Mouse (Mus musculus): ENCODE measurements around the gene Myo5c. TPM values are rescaled to one million over a fixed set of nuclear protein-coding genes. Genes with fewer than 3 reads are reported as not detected.

The Myo5c gene
- polyA plus RNA-seq (2015; fragmentation: Nextera tagmentation; extraction: Ambion mirVana) = 0.14 and 0.24 TPM in 2 replicates

DNA sequence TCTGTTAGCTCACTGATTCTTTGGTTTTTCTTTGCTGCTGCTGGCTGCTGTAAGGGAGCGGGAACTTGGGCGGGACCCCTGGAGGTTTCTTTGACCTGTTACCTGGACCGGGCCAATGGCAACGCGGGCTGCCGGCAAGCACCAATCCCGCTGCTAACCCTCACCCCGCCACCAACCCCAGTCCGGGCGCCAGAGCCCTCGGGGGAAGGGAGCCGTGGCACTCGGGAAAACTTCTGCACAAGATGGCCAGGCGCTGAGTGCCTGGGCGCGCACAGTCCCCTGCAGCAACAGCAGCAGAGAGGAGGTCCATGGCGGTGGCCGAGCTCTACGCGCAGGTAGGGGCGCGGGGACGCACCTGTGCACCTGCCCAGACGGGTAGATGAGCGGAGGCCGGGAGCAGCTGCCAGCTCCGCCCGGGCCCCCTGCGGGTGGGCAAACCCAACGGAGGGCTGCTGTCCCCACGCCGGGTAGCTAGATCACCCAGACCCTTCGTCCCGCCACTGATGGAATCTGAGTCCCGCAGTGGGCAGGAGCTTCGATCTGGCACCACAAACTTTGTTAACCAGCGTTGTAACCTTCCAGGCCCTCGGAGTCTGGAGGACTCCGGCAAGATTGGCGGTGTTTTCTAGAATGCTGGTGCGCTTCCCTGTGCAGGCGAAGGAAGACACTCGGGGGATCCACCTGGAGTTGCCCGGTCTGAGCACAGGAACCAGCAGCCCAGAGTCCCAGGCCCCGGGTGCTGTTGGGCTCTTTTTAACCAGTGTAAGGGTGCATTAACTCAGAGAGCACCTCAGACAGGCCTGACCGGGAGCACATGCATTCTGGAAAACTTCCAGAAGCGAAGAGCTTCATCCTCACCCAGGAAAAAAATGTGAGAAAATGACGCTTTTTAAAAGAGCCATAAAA is at the start of gene Myo5c:
Myo5c (plus strand) TSS at position 180 of the 906 bp plus-strand sequence.
- Histone ChIP-seq H3K9ac (peak within 1 kb of the TSS; percentile 58; the same call in 1 of the 2 replicates), H3K4me2 (replicated peaks) (peak within 1 kb of the TSS; percentile 79), H3K9me3 (no peaks in the 10 kb centered on the region), H3K27ac (no peak within 1 kb of the TSS), H3K4me1 (peaks cover 16% of the 10 kb centered on the region), H3K36me3 (no peaks in the 10 kb centered on the region), H3K27me3 (peaks cover 49% of the 10 kb centered on the region), H3K4me3 (peak within 1 kb of the TSS; percentile 45)
- ATAC-seq (ENCODE audit: low FRiP score, low read depth) = no peak; the same call in 1 of the 2 replicates
- 3% methylated on average over 48 of the region's 48 CpGs for WGBS

DNA sequence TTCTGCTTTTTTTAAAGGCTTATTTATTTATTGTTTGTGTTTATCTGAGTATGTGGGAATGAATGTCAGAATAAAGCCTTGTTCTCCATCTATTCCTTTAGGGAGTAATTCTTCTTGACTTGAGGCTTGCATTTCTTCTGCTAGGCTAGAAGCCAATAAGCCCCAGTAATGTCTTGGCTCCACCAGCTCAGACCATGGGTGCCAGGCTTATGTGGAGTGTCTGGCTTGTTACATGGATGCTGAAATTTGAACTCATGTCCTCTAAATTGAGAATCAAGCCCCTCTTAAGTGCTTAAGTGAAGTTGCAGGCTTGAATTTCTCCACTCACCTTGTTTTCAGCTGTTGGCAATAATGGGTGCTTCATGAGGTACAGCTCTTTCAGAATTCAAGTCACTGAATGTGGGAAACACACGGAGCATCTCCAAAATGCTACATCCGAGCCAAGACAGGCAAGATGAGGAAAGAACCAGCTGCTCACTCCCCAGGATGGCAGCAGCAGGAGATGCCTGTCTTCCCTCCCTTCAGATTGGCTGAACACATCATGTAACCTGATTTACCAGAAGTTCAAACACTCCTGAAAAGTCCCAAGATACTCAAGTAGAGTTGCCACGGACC is 44.1 kb upstream of the Myo5c start:
- no peaks in the 10 kb centered on the region for H3K9me3 ChIP-seq
- H3K4me3 ChIP-seq = no peak overlapping the region
- no peaks in the 10 kb centered on the region for H3K4me1 ChIP-seq
- H3K9ac ChIP-seq = no peak overlapping the region
- H3K27ac ChIP-seq = no peak overlapping the region
- no peaks in the 10 kb centered on the region for H3K27me3 ChIP-seq
- no peak overlapping the region for H3K4me2 ChIP-seq (replicated peaks)
- ATAC-seq (ENCODE audit: low FRiP score, low read depth) = no peak
- WGBS = 82% methylated on average over 3 of the region's 3 CpGs
- H3K36me3 ChIP-seq = peaks cover 49% of the 10 kb centered on the region

DNA sequence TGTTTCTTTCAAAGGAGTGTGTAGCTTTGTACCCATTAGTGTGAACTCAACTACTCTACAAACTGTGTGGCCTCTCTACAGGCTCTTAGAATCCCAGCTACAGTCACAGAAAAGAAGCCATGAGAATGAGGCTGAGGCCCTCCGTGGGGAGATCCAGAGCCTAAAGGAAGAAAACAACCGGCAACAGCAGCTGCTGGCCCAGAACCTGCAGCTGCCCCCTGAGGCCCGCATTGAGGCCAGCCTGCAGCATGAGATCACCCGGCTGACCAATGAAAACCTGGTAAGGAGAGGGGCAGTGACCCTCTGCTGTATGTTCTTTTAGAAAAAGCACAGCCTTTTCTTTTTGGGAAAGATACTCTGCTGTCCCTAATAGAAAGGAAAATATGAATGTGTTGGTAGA is 38.0 kb upstream of the Myo5c start:
- Histone ChIP-seq H3K27me3 (no peaks in the 10 kb centered on the region), H3K4me1 (peaks cover 4% of the 10 kb centered on the region; the same call in 1 of the 2 replicates), H3K4me2 (replicated peaks) (no peak overlapping the region), H3K9ac (no peak overlapping the region), H3K4me3 (no peak overlapping the region), H3K36me3 (peaks cover 33% of the 10 kb centered on the region), H3K9me3 (no peaks in the 10 kb centered on the region), H3K27ac (no peak overlapping the region)
- ATAC-seq (ENCODE audit: low FRiP score, low read depth) = 0 out of 2 replicates have a peak, but pooled peaks have one; percentile 44
- 49% methylated on average over 4 of the region's 4 CpGs for WGBS

DNA sequence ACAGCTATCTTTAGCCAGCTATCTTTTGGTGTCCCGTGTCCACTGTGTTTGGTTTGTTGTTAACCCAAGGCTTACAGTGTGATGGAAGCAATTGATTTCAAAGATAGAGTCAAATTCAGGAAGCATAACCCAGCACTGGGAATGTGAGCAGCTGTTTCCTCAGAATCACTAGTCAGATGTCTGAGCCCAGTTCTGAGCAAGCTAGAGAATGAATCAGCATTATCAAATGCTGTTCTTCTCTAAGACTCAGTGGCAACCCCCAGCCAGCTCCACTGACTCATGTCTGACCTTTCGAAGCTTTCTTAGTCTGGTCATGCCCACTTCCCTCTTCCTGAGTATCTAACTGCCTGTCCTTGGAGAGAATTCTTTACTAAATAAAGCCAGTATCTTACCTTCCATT is 35.5 kb upstream of the Myo5c start:
- no peak overlapping the region; the same call in 1 of the 2 replicates for H3K27ac ChIP-seq
- WGBS = 84% methylated on average over 2 of the region's 2 CpGs
- no peak overlapping the region for H3K9ac ChIP-seq
- H3K4me1 ChIP-seq = peaks cover 4% of the 10 kb centered on the region; the same call in 1 of the 2 replicates
- H3K27me3 ChIP-seq = no peaks in the 10 kb centered on the region
- H3K4me3 ChIP-seq = no peak overlapping the region
- H3K4me2 ChIP-seq (replicated peaks) = no peak overlapping the region
- H3K36me3 ChIP-seq = peaks cover 29% of the 10 kb centered on the region
- ATAC-seq (ENCODE audit: low FRiP score, low read depth) = no peak
- no peaks in the 10 kb centered on the region for H3K9me3 ChIP-seq

DNA sequence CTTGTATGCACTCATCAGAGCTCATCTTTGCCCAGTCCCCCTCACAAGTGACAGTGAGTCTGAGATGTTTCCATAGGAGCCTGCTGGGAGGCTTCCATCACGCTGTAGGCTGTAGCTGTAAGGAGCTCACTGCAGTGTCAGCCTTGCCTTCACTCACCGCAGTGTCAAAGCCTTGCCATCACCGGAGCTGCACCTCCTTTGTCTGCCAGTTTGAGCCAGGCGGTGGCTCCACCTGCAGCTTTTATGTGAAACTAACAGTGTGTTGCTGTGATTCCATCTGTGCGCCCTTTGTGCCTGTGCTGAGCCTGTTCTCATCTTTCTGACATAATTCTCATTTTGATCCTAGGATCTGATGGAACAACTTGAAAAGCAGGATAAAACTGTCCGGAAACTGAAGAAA is 34.5 kb upstream of the Myo5c start:
- Histone ChIP-seq H3K4me1 (peaks cover 4% of the 10 kb centered on the region; the same call in 1 of the 2 replicates), H3K9me3 (no peaks in the 10 kb centered on the region), H3K4me3 (no peak overlapping the region), H3K36me3 (peaks cover 37% of the 10 kb centered on the region), H3K9ac (no peak overlapping the region), H3K4me2 (replicated peaks) (no peak overlapping the region), H3K27me3 (no peaks in the 10 kb centered on the region), H3K27ac (no peak overlapping the region)
- no peak for ATAC-seq (ENCODE audit: low FRiP score, low read depth)
- WGBS = 59% methylated on average over 6 of the region's 6 CpGs

DNA sequence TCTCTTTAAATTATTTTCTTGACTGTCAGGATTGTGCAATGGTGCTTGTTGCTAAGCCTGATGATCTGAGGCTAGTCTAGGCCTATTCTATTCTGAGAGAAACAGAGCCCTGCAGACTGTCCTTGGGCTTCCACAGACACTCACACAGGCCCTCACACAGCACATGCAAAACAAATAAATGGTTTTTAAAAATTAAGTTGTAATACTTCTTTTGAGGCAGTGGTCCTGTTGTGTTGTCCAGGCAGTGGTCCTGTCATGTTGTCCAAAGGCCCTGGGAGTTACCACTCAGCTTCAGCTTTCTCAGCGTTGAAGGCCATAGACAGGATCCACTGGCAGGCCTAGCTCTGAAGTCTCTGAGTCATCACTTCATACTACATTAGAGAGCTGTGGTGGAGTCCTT is 30.3 kb upstream of the Myo5c start:
- H3K4me3 ChIP-seq = no peak overlapping the region
- ATAC-seq (ENCODE audit: low FRiP score, low read depth) = no peak
- H3K27me3 ChIP-seq = no peaks in the 10 kb centered on the region
- H3K9ac ChIP-seq = no peak overlapping the region
- H3K4me2 ChIP-seq (replicated peaks) = no peak overlapping the region
- H3K27ac ChIP-seq = no peak overlapping the region
- no peaks in the 10 kb centered on the region for H3K9me3 ChIP-seq
- no peaks in the 10 kb centered on the region for H3K4me1 ChIP-seq
- H3K36me3 ChIP-seq = peaks cover 49% of the 10 kb centered on the region
- 93% methylated on average over 1 of the region's 1 CpGs for WGBS

DNA sequence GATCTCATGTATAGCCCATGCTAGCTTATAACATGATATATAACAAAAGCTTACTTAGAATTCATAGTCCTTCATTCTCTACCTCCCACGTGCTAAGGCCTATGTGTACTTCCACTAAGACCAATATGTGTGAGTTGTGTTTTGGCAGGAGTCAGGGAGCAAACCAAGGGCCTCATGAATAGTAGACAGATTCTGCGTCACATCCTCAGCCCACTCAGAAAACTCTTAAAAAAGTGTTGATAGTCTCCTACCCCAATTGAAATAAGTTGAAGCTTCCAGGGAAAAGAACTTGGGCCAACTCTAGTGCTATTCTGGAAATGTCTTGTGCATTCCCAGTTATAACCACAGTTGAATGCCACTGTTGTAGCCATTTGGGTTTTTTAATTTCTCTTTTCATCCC is 29.8 kb upstream of the Myo5c start:
- no peak for ATAC-seq (ENCODE audit: low FRiP score, low read depth)
- Histone ChIP-seq H3K4me3 (no peak overlapping the region), H3K27ac (no peak overlapping the region), H3K4me1 (no peaks in the 10 kb centered on the region), H3K4me2 (replicated peaks) (no peak overlapping the region), H3K9ac (no peak overlapping the region), H3K36me3 (peaks cover 49% of the 10 kb centered on the region), H3K9me3 (no peaks in the 10 kb centered on the region), H3K27me3 (no peaks in the 10 kb centered on the region)
- WGBS = 89% methylated on average over 2 of the region's 2 CpGs

DNA sequence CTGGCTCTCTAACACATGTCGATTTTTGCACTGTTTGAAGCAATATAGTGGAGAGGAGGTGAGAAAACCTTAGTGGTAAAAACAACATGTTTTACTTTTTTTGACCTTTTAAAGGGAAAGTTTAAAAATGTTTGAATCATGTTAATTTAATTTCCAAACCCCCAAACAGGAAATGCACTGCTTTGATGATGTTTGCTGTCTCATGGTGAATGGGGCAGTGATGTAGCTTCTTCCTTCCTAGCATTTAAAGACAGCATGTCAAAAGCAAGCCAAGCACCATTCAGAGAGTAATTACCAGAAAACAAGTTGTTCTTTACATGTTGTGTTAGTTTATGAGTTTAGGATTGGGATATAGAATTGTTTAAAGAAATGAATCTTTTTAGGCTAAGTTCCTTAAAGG is 22.6 kb upstream of the Myo5c start:
- Histone ChIP-seq H3K9me3 (no peaks in the 10 kb centered on the region), H3K27me3 (no peaks in the 10 kb centered on the region), H3K9ac (no peak overlapping the region), H3K36me3 (peaks cover 40% of the 10 kb centered on the region), H3K4me1 (peaks cover 15% of the 10 kb centered on the region), H3K4me3 (no peak overlapping the region), H3K4me2 (replicated peaks) (no peak overlapping the region), H3K27ac (no peak overlapping the region)
- no peak for ATAC-seq (ENCODE audit: low FRiP score, low read depth)
- WGBS = 86% methylated on average over 1 of the region's 1 CpGs

DNA sequence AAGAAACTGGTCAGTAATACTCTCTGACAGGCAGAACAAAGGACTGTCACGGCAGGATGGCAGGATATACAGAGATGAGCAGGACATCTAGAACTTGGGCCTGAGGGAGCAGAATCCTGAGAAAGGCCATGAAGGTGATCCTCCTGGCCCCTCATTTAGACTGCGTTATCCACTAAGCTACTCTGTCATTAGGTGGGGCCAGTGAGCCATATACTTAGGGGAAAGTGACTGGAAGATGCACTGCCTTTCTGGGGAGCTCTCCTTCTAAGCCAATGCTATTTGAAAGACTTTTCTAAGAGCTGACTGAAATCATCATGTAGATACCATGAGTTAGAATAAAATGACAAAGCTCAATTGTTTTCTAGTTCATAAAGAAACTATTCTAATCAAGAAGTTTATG is 21.6 kb upstream of the Myo5c start:
- 65% methylated on average over 2 of the region's 2 CpGs for WGBS

DNA sequence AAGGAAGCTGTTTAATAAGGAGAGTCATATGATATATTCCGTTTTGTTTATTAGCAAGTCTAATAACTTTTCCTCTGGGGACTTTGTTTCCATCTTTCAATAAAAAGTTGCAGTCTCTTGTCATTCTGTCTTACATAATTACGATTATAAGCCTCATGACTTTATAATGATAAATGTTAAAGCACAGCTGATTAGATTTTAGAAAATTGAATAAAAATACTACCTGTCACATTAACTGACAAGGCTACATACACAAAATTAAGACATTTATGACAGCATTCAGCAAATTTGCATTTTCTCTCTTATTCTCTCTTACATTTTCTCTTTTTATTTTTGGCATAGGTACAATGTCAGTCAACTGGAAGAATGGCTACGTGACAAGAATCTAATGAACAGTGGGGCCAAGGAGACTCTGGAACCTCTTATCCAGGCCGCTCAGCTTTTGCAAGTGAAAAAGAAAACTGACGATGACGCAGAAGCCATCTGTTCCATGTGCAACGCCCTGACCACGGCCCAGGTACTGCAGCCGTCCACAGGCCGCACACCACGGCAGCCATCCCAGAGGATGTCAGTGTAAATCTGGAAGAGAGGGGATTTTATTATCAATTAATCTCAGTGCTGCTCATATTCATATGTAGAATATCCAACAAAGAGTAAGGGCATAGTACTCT is 16.9 kb upstream of the Myo5c start:
- no peaks in the 10 kb centered on the region for H3K9me3 ChIP-seq
- peaks cover 15% of the 10 kb centered on the region for H3K4me1 ChIP-seq
- no peak overlapping the region for H3K4me2 ChIP-seq (replicated peaks)
- no peak overlapping the region for H3K9ac ChIP-seq
- no peak for ATAC-seq (ENCODE audit: low FRiP score, low read depth)
- H3K4me3 ChIP-seq = no peak overlapping the region
- peaks cover 54% of the 10 kb centered on the region for H3K36me3 ChIP-seq
- WGBS = 90% methylated on average over 11 of the region's 11 CpGs
- H3K27me3 ChIP-seq = no peaks in the 10 kb centered on the region
- no peak overlapping the region for H3K27ac ChIP-seq

More for the DNA sequence above, 21.6 kb upstream of the Myo5c start:
- no peak for ATAC-seq (ENCODE audit: low FRiP score, low read depth)
- Histone ChIP-seq H3K36me3 (peaks cover 40% of the 10 kb centered on the region), H3K4me2 (replicated peaks) (no peak overlapping the region), H3K4me1 (peaks cover 15% of the 10 kb centered on the region), H3K4me3 (no peak overlapping the region), H3K27me3 (no peaks in the 10 kb centered on the region), H3K9me3 (no peaks in the 10 kb centered on the region), H3K9ac (no peak overlapping the region), H3K27ac (no peak overlapping the region)

DNA sequence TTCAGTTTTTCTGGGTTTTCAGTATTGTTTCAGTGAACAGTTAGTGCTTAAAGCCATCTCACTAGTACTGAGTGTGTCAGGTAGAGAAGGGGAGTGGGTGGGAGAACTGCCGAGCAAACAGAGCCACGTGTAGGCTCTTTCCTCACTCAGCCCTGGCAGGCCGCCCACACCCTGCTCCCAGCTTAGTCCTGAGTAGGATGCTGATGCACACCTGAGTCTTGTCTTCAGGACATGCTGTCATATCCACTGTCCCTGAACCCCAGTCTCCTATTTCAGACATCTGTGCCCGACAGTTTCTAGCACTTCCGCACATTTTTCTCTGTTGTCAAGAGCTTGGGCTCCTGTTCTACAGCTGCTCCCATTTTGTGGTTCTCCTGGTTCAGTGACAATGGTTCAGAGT is 11.9 kb upstream of the Myo5c start:
- Histone ChIP-seq H3K9me3 (no peaks in the 10 kb centered on the region), H3K36me3 (peaks cover 39% of the 10 kb centered on the region), H3K9ac (no peak overlapping the region), H3K4me2 (replicated peaks) (no peak overlapping the region), H3K27ac (no peak overlapping the region), H3K27me3 (no peaks in the 10 kb centered on the region), H3K4me3 (no peak overlapping the region), H3K4me1 (peaks cover 8% of the 10 kb centered on the region; the same call in 1 of the 2 replicates)
- no peak for ATAC-seq (ENCODE audit: low FRiP score, low read depth)
- 86% methylated on average over 5 of the region's 5 CpGs for WGBS

All from limb, embryonic 13.5 days (tissue).